Mouse (Mus musculus) forebrain, embryonic 12.5 days (tissue): Measurements from ENCODE around the gene Gstt3. TPM values are rescaled to one million over a fixed set of nuclear protein-coding genes. Genes with fewer than 3 reads are reported as not detected.

Experiments
- ATAC-seq: fragments of 200-750 bp; cut with Nextera tagmentation; 2 replicates; pipeline ENCODE4 v1.8.0; 2017; ENCODE audit warnings: moderate TSS enrichment; ENCODE audit not compliant: low FRiP score
- H3K27ac ChIP-seq: fragments of 300-500 bp; sonication (generic); 2 replicates; pipeline ENCODE4 v1.5.1; 2016; ENCODE audit warnings: mild to moderate bottlenecking
- H3K27me3 ChIP-seq: fragments of 300-500 bp; sonication (generic); 2 replicates; pipeline ENCODE4 v1.6.1; 2016; ENCODE audit warnings: mild to moderate bottlenecking
- H3K36me3 ChIP-seq: fragments of 300-500 bp; sonication (generic); replicated peaks from 2 replicates; pipeline ENCODE4 v1.6.1; 2016; ENCODE audit warnings: mild to moderate bottlenecking
- H3K4me1 ChIP-seq: fragments of 300-500 bp; sonication (generic); 2 replicates; pipeline ENCODE4 v1.6.1; 2016
- H3K4me2 ChIP-seq: fragments of 300-500 bp; sonication (generic); 2 replicates; pipeline ENCODE4 v1.6.1; 2016; ENCODE audit warnings: mild to moderate bottlenecking, moderate library complexity
- H3K4me3 ChIP-seq: fragments of 300-500 bp; sonication (generic); replicated peaks from 2 replicates; pipeline ENCODE4 v1.5.1; 2016; ENCODE audit warnings: mild to moderate bottlenecking
- H3K9ac ChIP-seq: fragments of 300-500 bp; sonication (generic); 2 replicates; pipeline ENCODE4 v1.6.1; 2016; ENCODE audit warnings: mild to moderate bottlenecking
- H3K9me3 ChIP-seq: fragments of 300-500 bp; sonication (generic); 2 replicates; pipeline ENCODE4 v1.6.1; 2016
- WGBS: fragments of 180-500 bp; shearing (Covaris S2); methylation state at CpG from one replicate; pipeline ENCODE4 v1.1.7; 2016; 5-methylcytosine and 5-hydroxymethylcytosine counted together
- polyA plus RNA-seq: library from polyadenylated mRNA; unstranded; fragments of >200 nt; fragmentation: Nextera tagmentation; extraction: Ambion mirVana; gene quantifications from 2 replicates; pipeline ENCODE4 v1.2.1, GENCODE M21; 2016

Gene Gstt3
- polyA plus RNA-seq, 1 experiment from 2014 or later: 1.5 TPM

DNA sequence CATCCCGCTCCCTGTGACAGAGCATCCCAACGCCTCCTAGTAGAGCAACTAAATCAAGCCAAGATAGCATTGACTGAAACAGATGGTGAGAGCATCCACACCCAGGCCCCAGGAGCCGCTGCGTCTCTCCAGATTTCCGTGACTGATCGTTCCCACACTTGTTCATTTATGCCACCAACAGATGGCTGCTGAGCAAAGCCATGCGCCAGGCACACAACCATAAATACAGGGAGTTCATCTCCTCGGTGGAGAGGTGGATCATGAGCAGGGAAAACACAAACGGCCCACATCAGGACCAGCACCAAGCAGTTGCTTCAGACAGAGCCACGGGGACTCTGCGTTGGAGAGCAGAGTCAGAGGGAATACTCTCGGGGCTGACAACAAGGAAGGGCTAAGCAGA lies 37.8 kb downstream of the Gstt3 start:
- Histone ChIP-seq H3K27ac (no peak overlapping the region), H3K27me3 (no peaks in the 10 kb centered on the region), H3K4me1 (no peaks in the 10 kb centered on the region), H3K36me3 (peaks cover 92% of the 10 kb centered on the region), H3K9me3 (no peaks in the 10 kb centered on the region), H3K4me2 (no peak overlapping the region), H3K4me3 (no peak overlapping the region), H3K9ac (no peak overlapping the region)
- no peak for ATAC-seq
- WGBS: 93% methylated on average over 12 of the region's 12 CpGs

DNA sequence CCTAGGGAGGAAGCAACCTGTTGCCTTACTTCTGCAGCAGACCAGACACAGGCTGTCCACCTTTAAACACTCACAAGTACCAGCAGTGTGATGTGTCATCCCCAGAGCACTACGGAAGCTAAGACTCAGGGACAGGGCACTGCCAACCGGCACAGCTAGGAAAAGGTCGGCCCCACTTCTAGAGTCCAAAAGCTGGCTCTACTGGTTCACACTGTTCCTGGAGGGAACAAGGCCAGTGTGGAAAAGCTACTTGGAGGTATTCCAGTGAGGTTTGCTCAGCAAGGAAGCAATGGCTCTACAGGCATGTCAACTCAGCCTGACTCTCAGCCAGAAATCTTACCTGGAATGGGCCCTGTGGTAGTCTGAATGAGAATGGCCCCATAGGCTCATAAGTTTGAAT lies 40.3 kb downstream of the Gstt3 start:
- H3K4me1 ChIP-seq: no peaks in the 10 kb centered on the region
- no peak overlapping the region for H3K4me3 ChIP-seq
- no peak overlapping the region for H3K9ac ChIP-seq
- H3K9me3 ChIP-seq: no peaks in the 10 kb centered on the region
- 89% methylated on average over 3 of the region's 3 CpGs for WGBS
- H3K4me2 ChIP-seq: no peak overlapping the region
- no peak for ATAC-seq
- no peak overlapping the region for H3K27ac ChIP-seq
- H3K27me3 ChIP-seq: no peaks in the 10 kb centered on the region
- peaks cover 90% of the 10 kb centered on the region for H3K36me3 ChIP-seq

DNA sequence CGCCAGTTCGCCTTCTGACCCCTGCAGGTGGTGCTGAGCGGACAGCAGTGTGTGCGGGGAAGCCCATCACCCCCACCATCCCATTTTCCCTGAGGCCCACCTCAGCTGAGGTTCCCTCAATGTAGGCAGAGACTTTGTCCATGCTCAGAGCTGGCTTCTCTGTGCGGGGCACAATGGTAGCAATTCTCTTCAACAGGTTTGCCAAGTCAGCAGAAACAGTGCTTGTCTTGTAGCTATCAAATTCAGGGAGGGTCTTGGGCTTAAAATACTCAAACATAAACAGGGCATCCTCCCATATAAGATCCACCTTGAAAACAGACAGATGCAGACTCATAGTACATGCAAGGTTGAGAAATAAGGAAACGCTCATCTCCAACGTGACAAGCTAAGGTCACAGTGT lies 55.8 kb downstream of the Gstt3 start:
- ATAC-seq: no peak
- no peak overlapping the region for H3K27ac ChIP-seq
- H3K4me2 ChIP-seq: no peak overlapping the region
- H3K9ac ChIP-seq: no peak overlapping the region
- 94% methylated on average over 7 of the region's 7 CpGs for WGBS
- no peaks in the 10 kb centered on the region for H3K4me1 ChIP-seq
- no peaks in the 10 kb centered on the region for H3K9me3 ChIP-seq
- peaks cover 87% of the 10 kb centered on the region for H3K36me3 ChIP-seq
- H3K4me3 ChIP-seq: no peak overlapping the region
- H3K27me3 ChIP-seq: no peaks in the 10 kb centered on the region

Other genes with a start within 250 kb of the Gstt3 start
- gene Lrrc75b, start 221.1 kb downstream of the Gstt3 start, polyA plus RNA-seq: 5.5 and 7.4 TPM in 2 replicates
- 0.58 and 2.3 TPM in 2 replicates for gene Ggt1, start 219.8 kb downstream of the Gstt3 start, polyA plus RNA-seq
- 0.74 and 0.90 TPM in 2 replicates for gene Ggt5, start 192.1 kb downstream of the Gstt3 start, polyA plus RNA-seq
- gene Susd2, start 137.4 kb downstream of the Gstt3 start, polyA plus RNA-seq: 1.6 TPM in 2 replicates
- gene Cabin1, start 17.1 kb downstream of the Gstt3 start, polyA plus RNA-seq: 42.8 and 51.9 TPM in 2 replicates
- 81.8 TPM in 2 replicates for gene Ddt, start 8.0 kb downstream of the Gstt3 start, polyA plus RNA-seq
- not detected in 2 replicates for gene Gm20441, start 460 bp downstream of the Gstt3 start, polyA plus RNA-seq
- 4.9 and 6.3 TPM in 2 replicates for gene Gstt1, start 17.2 kb upstream of the Gstt3 start, polyA plus RNA-seq
- gene Gstt4, start 41.1 kb upstream of the Gstt3 start, polyA plus RNA-seq: not detected in 2 replicates
- 4.1 and 7.3 TPM in 2 replicates for gene Gstt2, start 56.0 kb upstream of the Gstt3 start, polyA plus RNA-seq
- 1,649 and 1,743 TPM in 2 replicates for gene Mif, start 78.8 kb upstream of the Gstt3 start, polyA plus RNA-seq
- gene Derl3, start 112.0 kb upstream of the Gstt3 start, polyA plus RNA-seq: 3.1 and 3.3 TPM in 2 replicates
- gene Smarcb1, start 140.2 kb upstream of the Gstt3 start, polyA plus RNA-seq: 303 and 310 TPM in 2 replicates
- gene Chchd10, start 151.7 kb upstream of the Gstt3 start, polyA plus RNA-seq: 7.6 and 7.8 TPM in 2 replicates
- 31.3 and 33.3 TPM in 2 replicates for gene Mmp11, start 155.1 kb upstream of the Gstt3 start, polyA plus RNA-seq
- 0.46 TPM in 1 of 2 replicates, not detected in the other for gene Gm867, start 159.3 kb upstream of the Gstt3 start, polyA plus RNA-seq
- not detected in 2 replicates for gene Vpreb3, start 161.6 kb upstream of the Gstt3 start, polyA plus RNA-seq
- gene Gm5134, start 173.1 kb upstream of the Gstt3 start, polyA plus RNA-seq: not detected in 2 replicates